Mouse (Mus musculus) CH12.LX (cell line): ENCODE measurements around the gene Mtmr10.

Experiments
- CHD2 ChIP-seq: IDR thresholded peaks from 2 replicates; pipeline ENCODE4 v1.6.1; 2011; ENCODE audit warnings: low read length, improper control_type of control experiment
- CTCF ChIP-seq, 2 experiments: IDR thresholded peaks in 1 of 2; conservative IDR thresholded peaks in 1 of 2; 2 replicates each; pipeline ENCODE4 v1.5.1; 2011 to 2012; ENCODE audit warnings: low read depth in 2 of 2, low read length in 2 of 2, improper control_type of control experiment in 1 of 2, inconsistent platforms in 1 of 2, mild to moderate bottlenecking in 1 of 2, moderate library complexity in 1 of 2
- JUND ChIP-seq: conservative IDR thresholded peaks from 2 replicates; pipeline ENCODE4 v1.6.1; 2011; ENCODE audit warnings: low read depth, low read length, improper control_type of control experiment
- KAT2A ChIP-seq: IDR thresholded peaks from 2 replicates; pipeline ENCODE4 v1.6.1; 2012; ENCODE audit warnings: low read length, improper control_type of control experiment, inconsistent platforms; ENCODE audit not compliant: insufficient replicate concordance
- MAX ChIP-seq: IDR thresholded peaks from 2 replicates; pipeline ENCODE4 v1.6.1; 2011; ENCODE audit warnings: low read length, improper control_type of control experiment
- POLR2A ChIP-seq: IDR thresholded peaks from 2 replicates; pipeline ENCODE4 v1.6.1; 2011; ENCODE audit warnings: low read depth, mild to moderate bottlenecking, improper control_type of control experiment, low read length
- POLR2AphosphoS2 ChIP-seq: IDR thresholded peaks from 2 replicates; pipeline ENCODE4 v1.6.1; 2011; ENCODE audit warnings: low read depth, low read length, improper control_type of control experiment
- RAD21 ChIP-seq: IDR thresholded peaks from 2 replicates; pipeline ENCODE4 v1.6.1; 2011; ENCODE audit warnings: low read depth, mild to moderate bottlenecking, low read length, improper control_type of control experiment, moderate library complexity
- TBP ChIP-seq: conservative IDR thresholded peaks from 2 replicates; pipeline ENCODE4 v1.6.1; 2011; ENCODE audit warnings: low read depth, low read length, improper control_type of control experiment
- UBTF ChIP-seq: IDR thresholded peaks from 2 replicates; pipeline ENCODE4 v1.6.1; 2012; ENCODE audit warnings: low read depth, mild to moderate bottlenecking, inconsistent platforms, low read length, improper control_type of control experiment, moderate library complexity
- USF1 ChIP-seq: IDR thresholded peaks from 2 replicates; pipeline ENCODE4 v1.6.1; 2014; ENCODE audit warnings: low read depth, mild to moderate bottlenecking, inconsistent platforms, low read length, improper control_type of control experiment
- ZC3H11A ChIP-seq: IDR thresholded peaks from 2 replicates; pipeline ENCODE4 v1.6.1; 2012; ENCODE audit warnings: low read depth, mild to moderate bottlenecking, inconsistent platforms, low read length, improper control_type of control experiment
- ZKSCAN1 ChIP-seq: IDR thresholded peaks from 2 replicates; pipeline ENCODE4 v1.6.1; 2012; ENCODE audit warnings: low read depth, inconsistent platforms, low read length, improper control_type of control experiment, borderline replicate concordance
- ZNF384 ChIP-seq: IDR thresholded peaks from 2 replicates; pipeline ENCODE4 v1.6.1; 2012; ENCODE audit warnings: low read depth, low read length, improper control_type of control experiment, inconsistent platforms

GRCm38 (mm10) chr7:64290431-64290830 lies 3.0 kb downstream of the Mtmr10 start:
- TF ChIP-seq ZC3H11A (no peak), POLR2A (no peak), POLR2AphosphoS2 (no peak), TBP (no peak), CTCF (conservative IDR thresholded peaks at IDR 0.05 in 1 of 2, IDR thresholded peaks at IDR 0.05 in 1 of 2; ENCODE audit: low read depth in 2 of 2, low read length in 2 of 2) (no peak), CHD2 (no peak), JUND (no peak), KAT2A (no peak), UBTF (no peak), ZKSCAN1 (no peak), RAD21 (no peak), USF1 (no peak), ZNF384 (no peak), MAX (no peak)
